Mouse (Mus musculus) hindbrain, postnatal 0 days (tissue): ENCODE measurements at regions not wholly inside any gene's neighbourhood (a gene's known extent, or its start where the extent isn't known, plus 50 kb on each side); places are given as distances from the start of the nearest gene placed in this dataset.

Experiments
- ATAC-seq: fragments of 200-750 bp; cut with Nextera tagmentation; 2 replicates; pipeline ENCODE4 v1.8.0; 2017; ENCODE audit warnings: mild to moderate bottlenecking, moderate TSS enrichment, moderate library complexity
- DNase-seq: peaks from one replicate; pipeline ENCODE4 v3.0.0-alpha.2; 2015; ENCODE audit warnings: low spot score
- H3K27ac ChIP-seq: fragments of 300-500 bp; sonication (generic); 2 replicates; pipeline ENCODE4 v1.5.1; 2014; ENCODE audit warnings: mild to moderate bottlenecking
- H3K27me3 ChIP-seq: fragments of 300-500 bp; sonication (generic); 2 replicates; pipeline ENCODE4 v1.6.1; 2014; ENCODE audit warnings: low read length, mixed read lengths; ENCODE audit not compliant: insufficient read depth
- H3K36me3 ChIP-seq: fragments of 300-500 bp; sonication (generic); 2 replicates; pipeline ENCODE4 v1.6.1; 2014; ENCODE audit warnings: low read length, mixed read lengths; ENCODE audit not compliant: insufficient read depth
- H3K4me1 ChIP-seq: fragments of 300-500 bp; sonication (generic); 2 replicates; pipeline ENCODE4 v1.6.1; 2014; ENCODE audit warnings: antibody characterized with exemption, low read length, mixed read lengths; ENCODE audit not compliant: insufficient read depth
- H3K4me2 ChIP-seq: fragments of 300-500 bp; sonication (generic); 2 replicates; pipeline ENCODE4 v1.6.1; 2014; ENCODE audit warnings: low read depth, mild to moderate bottlenecking, low read length, moderate library complexity, mixed read lengths
- H3K4me3 ChIP-seq: fragments of 300-500 bp; sonication (generic); 2 replicates; pipeline ENCODE4 v1.5.1; 2014; ENCODE audit warnings: low read length
- H3K9ac ChIP-seq: fragments of 300-500 bp; sonication (generic); replicated peaks from 2 replicates; pipeline ENCODE4 v1.6.1; 2014; ENCODE audit warnings: mild to moderate bottlenecking, low read length, moderate library complexity, mixed read lengths
- H3K9me3 ChIP-seq: fragments of 300-500 bp; sonication (generic); 2 replicates; pipeline ENCODE4 v1.6.1; 2016; ENCODE audit warnings: low read length, mixed read lengths
- CTCF ChIP-seq: IDR thresholded peaks from 2 replicates; pipeline ENCODE4 v1.5.1; 2016; ENCODE audit warnings: antibody characterized with exemption, control low read depth, low read depth
- WGBS: fragments of 180-500 bp; shearing (Covaris S2); extraction: QIAGEN DNeasy Blood & Tissue Kit; methylation state at CpG from one replicate; pipeline ENCODE4 v1.1.7; 2014; 5-methylcytosine and 5-hydroxymethylcytosine counted together

- Histone ChIP-seq H3K27ac (no peak overlapping the region), H3K27me3 (no peaks in the 10 kb centered on the region), H3K4me3 (no peak overlapping the region), H3K9me3 (no peaks in the 10 kb centered on the region), H3K36me3 (no peaks in the 10 kb centered on the region), H3K4me1 (no peaks in the 10 kb centered on the region), H3K4me2 (no peak overlapping the region), H3K9ac (no peak overlapping the region)
- whole genome bisulfite sequencing, result 81% methylated on average over 2 of the region's 2 CpGs
- DNase-seq, result no peak
- no peak for TF ChIP-seq CTCF
- no peak for ATAC-seq
Measured at GRCm38 (mm10) chr7:40248521-40248920, 649.6 kb upstream of the Vstm2b start.

GRCm38 (mm10) chr7:40253486-40253885, 644.6 kb upstream of the Vstm2b start:
- WGBS, result 58% methylated on average over 2 of the region's 2 CpGs
- H3K36me3 ChIP-seq, result no peaks in the 10 kb centered on the region
- no peaks in the 10 kb centered on the region for H3K4me1 ChIP-seq
- H3K4me3 ChIP-seq, result no peak overlapping the region
- no peak for TF ChIP-seq CTCF
- no peak overlapping the region for H3K4me2 ChIP-seq
- no peak for ATAC-seq
- no peaks in the 10 kb centered on the region for H3K27me3 ChIP-seq
- DNase-seq, result no peak
- no peaks in the 10 kb centered on the region for H3K9me3 ChIP-seq
- H3K9ac ChIP-seq, result no peak overlapping the region
- H3K27ac ChIP-seq, result no peak overlapping the region

GRCm38 (mm10) chr7:40257733-40258376, 640.3 kb upstream of the Vstm2b start:
- no peaks in the 10 kb centered on the region for H3K9me3 ChIP-seq
- 43% methylated on average over 1 of the region's 1 CpGs for WGBS
- DNase-seq (no peak), ATAC-seq (no peak)
- H3K27me3 ChIP-seq, result no peaks in the 10 kb centered on the region
- H3K27ac ChIP-seq, result no peak overlapping the region
- H3K4me2 ChIP-seq, result no peak overlapping the region
- H3K4me1 ChIP-seq, result no peaks in the 10 kb centered on the region
- TF ChIP-seq CTCF, result no peak
- no peaks in the 10 kb centered on the region for H3K36me3 ChIP-seq
- H3K9ac ChIP-seq, result no peak overlapping the region
- no peak overlapping the region for H3K4me3 ChIP-seq

GRCm38 (mm10) chr7:40258377-40258739, 639.8 kb upstream of the Vstm2b start:
- Histone ChIP-seq H3K27me3 (no peaks in the 10 kb centered on the region), H3K9ac (no peak overlapping the region), H3K36me3 (no peaks in the 10 kb centered on the region), H3K4me2 (no peak overlapping the region), H3K9me3 (no peaks in the 10 kb centered on the region), H3K4me3 (no peak overlapping the region), H3K27ac (no peak overlapping the region), H3K4me1 (no peaks in the 10 kb centered on the region)
- ATAC-seq, result no peak
- no peak for TF ChIP-seq CTCF
- peak; percentile 40 for DNase-seq
- WGBS, result 28% methylated on average over 6 of the region's 6 CpGs

- TF ChIP-seq CTCF, result peak; percentile 92
- Histone ChIP-seq H3K27me3 (no peaks in the 10 kb centered on the region), H3K4me2 (no peak overlapping the region), H3K27ac (no peak overlapping the region), H3K4me1 (no peaks in the 10 kb centered on the region), H3K9ac (no peak overlapping the region), H3K9me3 (no peaks in the 10 kb centered on the region), H3K4me3 (no peak overlapping the region), H3K36me3 (no peaks in the 10 kb centered on the region)
- 25% methylated on average over 2 of the region's 2 CpGs for WGBS
- DNase-seq (peak; percentile 85), ATAC-seq (peak; percentile 58; the same call in 1 of the 2 replicates)
Measured at GRCm38 (mm10) chr7:40273459-40274072, 624.6 kb upstream of the Vstm2b start.

- no peaks in the 10 kb centered on the region for H3K4me1 ChIP-seq
- no peak for ATAC-seq
- 28% methylated on average over 9 of the region's 9 CpGs for WGBS
- no peaks in the 10 kb centered on the region for H3K27me3 ChIP-seq
- TF ChIP-seq CTCF, result no peak
- no peaks in the 10 kb centered on the region for H3K9me3 ChIP-seq
- no peak overlapping the region for H3K4me3 ChIP-seq
- H3K4me2 ChIP-seq, result no peak overlapping the region
- H3K36me3 ChIP-seq, result no peaks in the 10 kb centered on the region
- no peak overlapping the region for H3K9ac ChIP-seq
- no peak for DNase-seq
- H3K27ac ChIP-seq, result no peak overlapping the region
Measured at GRCm38 (mm10) chr7:40275078-40275477, 623.0 kb upstream of the Vstm2b start.

- no peak overlapping the region for H3K9ac ChIP-seq
- DNase-seq (no peak), ATAC-seq (peak; percentile 43; the same call in 1 of the 2 replicates)
- no peak overlapping the region for H3K4me2 ChIP-seq
- no peaks in the 10 kb centered on the region for H3K36me3 ChIP-seq
- no peak overlapping the region for H3K4me3 ChIP-seq
- WGBS, result 19% methylated on average over 4 of the region's 4 CpGs
- no peaks in the 10 kb centered on the region for H3K27me3 ChIP-seq
- no peak for TF ChIP-seq CTCF
- no peak overlapping the region for H3K27ac ChIP-seq
- H3K4me1 ChIP-seq, result no peaks in the 10 kb centered on the region
- no peaks in the 10 kb centered on the region for H3K9me3 ChIP-seq
Measured at GRCm38 (mm10) chr7:40275658-40276057, 622.5 kb upstream of the Vstm2b start.
